Mouse (Mus musculus) heart, embryonic 10.5 days (tissue): Measurements from ENCODE around the gene Rsu1. TPM values are rescaled to one million over a fixed set of nuclear protein-coding genes. Genes with fewer than 3 reads are reported as not detected.

ENCODE experiments used
- DNase-seq: peaks from one replicate; pipeline ENCODE4 v3.0.0-alpha.2; 2017; ENCODE audit warnings: low spot score
- H3K27ac ChIP-seq: fragments of 300-500 bp; sonication (generic); 2 replicates; pipeline ENCODE4 v1.5.1; 2016; ENCODE audit warnings: mild to moderate bottlenecking
- H3K27me3 ChIP-seq: fragments of 300-500 bp; sonication (generic); 2 replicates; pipeline ENCODE4 v1.6.1; 2016; ENCODE audit warnings: mild to moderate bottlenecking; ENCODE audit not compliant: poor library complexity, insufficient read depth, severe bottlenecking
- H3K36me3 ChIP-seq: fragments of 300-500 bp; sonication (generic); 2 replicates; pipeline ENCODE4 v1.6.1; 2016; ENCODE audit warnings: mild to moderate bottlenecking, moderate library complexity
- H3K4me1 ChIP-seq: fragments of 300-500 bp; sonication (generic); 2 replicates; pipeline ENCODE4 v1.6.1; 2016; ENCODE audit warnings: mild to moderate bottlenecking
- H3K4me3 ChIP-seq: fragments of 300-500 bp; sonication (generic); 2 replicates; pipeline ENCODE4 v1.5.1; 2016; ENCODE audit warnings: mild to moderate bottlenecking, moderate library complexity
- H3K9me3 ChIP-seq: fragments of 300-500 bp; sonication (generic); 2 replicates; pipeline ENCODE4 v1.6.1; 2016; ENCODE audit warnings: mild to moderate bottlenecking, moderate library complexity
- WGBS: fragments of 180-500 bp; shearing (Covaris S2); methylation state at CpG from one replicate; pipeline ENCODE4 v1.1.7; 2016; 5-methylcytosine and 5-hydroxymethylcytosine counted together
- polyA plus RNA-seq: library from polyadenylated mRNA; unstranded; fragments of >200 nt; fragmentation: Nextera tagmentation; extraction: Ambion mirVana; gene quantifications from 2 replicates; pipeline ENCODE4 v1.2.1, GENCODE M21; 2016

The Rsu1 gene
- polyA plus RNA-seq, 1 experiment from 2014 or later: 130 TPM

DNA sequence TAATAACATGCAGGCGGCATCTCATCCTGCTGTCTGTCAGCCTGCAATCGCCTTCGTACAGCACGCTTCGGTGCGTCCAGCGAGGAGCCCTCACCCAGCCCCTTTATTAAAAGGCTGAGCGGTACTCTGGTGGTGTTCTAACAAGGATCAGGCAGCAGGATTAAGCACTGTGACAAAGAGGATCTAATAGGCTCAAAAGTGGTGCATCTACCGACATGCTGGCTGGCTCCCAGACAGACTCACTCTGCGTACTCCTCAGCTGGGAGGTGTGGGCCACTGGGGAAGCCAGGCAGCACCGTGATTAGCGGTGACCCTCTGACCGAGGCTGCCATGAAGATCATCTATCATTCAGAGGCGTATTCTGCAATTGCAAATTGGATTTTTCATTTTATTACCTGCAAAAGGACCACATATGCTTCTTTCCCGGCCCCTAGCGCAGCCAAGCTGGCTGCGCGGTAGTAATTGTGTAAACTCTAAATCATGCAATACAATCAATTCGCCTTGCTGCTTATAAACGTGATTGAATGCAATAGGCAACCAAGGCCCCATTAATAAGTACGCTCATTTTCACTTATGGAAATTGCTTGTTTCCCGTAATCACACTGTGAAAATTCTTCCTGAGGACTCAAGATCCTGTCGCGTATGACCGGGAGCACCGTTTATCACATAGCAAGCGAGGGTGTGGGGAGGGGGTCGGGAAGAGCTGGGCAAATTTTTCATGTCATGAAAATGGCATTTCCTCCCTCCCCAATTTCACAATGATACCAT, 95.5 kb downstream of the Rsu1 start:
- DNase-seq: no peak
- 79% methylated on average over 28 of the region's 28 CpGs for WGBS
- Histone ChIP-seq H3K4me3 (no peak overlapping the region), H3K27me3 (no peaks in the 10 kb centered on the region), H3K27ac (no peak overlapping the region), H3K4me1 (no peaks in the 10 kb centered on the region), H3K9me3 (no peaks in the 10 kb centered on the region), H3K36me3 (peaks cover 7% of the 10 kb centered on the region; the same call in 1 of the 2 replicates)

DNA sequence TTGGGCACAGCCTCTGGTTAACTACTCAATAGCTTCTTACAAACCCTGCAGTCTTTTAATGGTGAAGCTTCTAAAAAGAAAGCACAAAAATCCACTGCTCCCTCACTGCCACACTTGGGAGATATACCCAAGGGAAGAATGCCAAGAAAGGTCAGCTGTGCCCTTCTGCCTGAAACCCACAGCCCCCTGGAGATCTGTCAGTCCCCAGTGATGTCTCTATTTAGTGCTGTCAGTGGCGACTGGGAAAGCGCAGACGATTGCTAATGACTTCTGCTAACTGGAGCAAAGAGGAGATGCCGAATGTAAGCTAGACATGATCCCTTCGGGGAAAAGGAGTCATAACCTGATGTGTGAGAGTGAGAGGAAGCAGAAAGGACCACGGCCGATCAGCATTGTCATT, 96.8 kb downstream of the Rsu1 start:
- DNase-seq: no peak
- 0 out of 2 replicates have a peak, but pooled peaks cover 5% of the 10 kb centered on the region for H3K36me3 ChIP-seq
- 82% methylated on average over 7 of the region's 7 CpGs for WGBS
- H3K4me1 ChIP-seq: no peaks in the 10 kb centered on the region
- H3K9me3 ChIP-seq: no peaks in the 10 kb centered on the region
- H3K4me3 ChIP-seq: no peak overlapping the region
- H3K27me3 ChIP-seq: no peaks in the 10 kb centered on the region
- no peak overlapping the region for H3K27ac ChIP-seq

DNA sequence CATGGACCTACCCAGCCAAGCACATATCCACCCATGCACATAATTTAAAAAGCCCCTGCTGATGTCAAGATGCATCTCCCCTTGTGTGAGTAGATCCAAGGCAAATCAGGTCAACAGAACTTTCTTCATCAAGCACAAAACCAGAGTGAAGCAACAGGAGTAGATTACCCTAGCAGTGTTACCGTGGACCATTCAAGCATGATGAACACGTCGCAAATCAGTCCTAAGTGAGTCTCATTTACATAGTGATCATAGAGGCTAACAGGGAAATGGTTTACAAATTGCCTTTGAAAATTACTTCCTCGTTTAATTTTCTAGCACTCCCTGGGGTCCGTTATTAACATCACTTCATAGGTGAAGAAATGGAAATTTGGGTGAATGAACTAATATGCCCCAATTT, 100.6 kb downstream of the Rsu1 start:
- 0 out of 2 replicates have a peak, but pooled peaks cover 8% of the 10 kb centered on the region for H3K36me3 ChIP-seq
- DNase-seq: no peak
- H3K4me1 ChIP-seq: no peaks in the 10 kb centered on the region
- H3K4me3 ChIP-seq: no peak overlapping the region
- H3K27ac ChIP-seq: no peak overlapping the region
- no peaks in the 10 kb centered on the region for H3K9me3 ChIP-seq
- H3K27me3 ChIP-seq: no peaks in the 10 kb centered on the region
- 95% methylated on average over 5 of the region's 5 CpGs for WGBS

DNA sequence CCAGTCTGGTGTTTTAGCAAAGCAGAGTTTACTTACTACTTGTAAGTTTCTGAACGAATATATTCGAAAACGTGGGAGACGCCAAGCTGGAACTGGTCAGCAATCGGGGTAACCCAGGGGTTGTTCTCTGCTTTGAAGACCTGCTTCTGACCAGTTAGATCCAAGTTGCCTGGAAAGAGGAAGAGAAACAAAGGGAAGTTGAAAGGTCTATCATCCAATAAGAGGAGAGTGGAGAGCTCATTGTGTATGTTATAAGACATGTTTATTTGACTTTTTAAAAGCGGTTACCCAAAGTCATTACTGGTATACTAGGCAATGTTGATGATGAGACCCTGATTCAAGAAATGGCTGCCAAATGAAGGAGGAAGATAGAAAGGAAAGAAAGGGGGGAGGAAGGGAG, 101.3 kb downstream of the Rsu1 start:
- 0 out of 2 replicates have a peak, but pooled peaks cover 8% of the 10 kb centered on the region for H3K36me3 ChIP-seq
- no peak for DNase-seq
- H3K27ac ChIP-seq: no peak overlapping the region
- WGBS: 90% methylated on average over 6 of the region's 6 CpGs
- no peaks in the 10 kb centered on the region for H3K9me3 ChIP-seq
- H3K4me3 ChIP-seq: no peak overlapping the region
- no peaks in the 10 kb centered on the region for H3K27me3 ChIP-seq
- H3K4me1 ChIP-seq: no peaks in the 10 kb centered on the region

DNA sequence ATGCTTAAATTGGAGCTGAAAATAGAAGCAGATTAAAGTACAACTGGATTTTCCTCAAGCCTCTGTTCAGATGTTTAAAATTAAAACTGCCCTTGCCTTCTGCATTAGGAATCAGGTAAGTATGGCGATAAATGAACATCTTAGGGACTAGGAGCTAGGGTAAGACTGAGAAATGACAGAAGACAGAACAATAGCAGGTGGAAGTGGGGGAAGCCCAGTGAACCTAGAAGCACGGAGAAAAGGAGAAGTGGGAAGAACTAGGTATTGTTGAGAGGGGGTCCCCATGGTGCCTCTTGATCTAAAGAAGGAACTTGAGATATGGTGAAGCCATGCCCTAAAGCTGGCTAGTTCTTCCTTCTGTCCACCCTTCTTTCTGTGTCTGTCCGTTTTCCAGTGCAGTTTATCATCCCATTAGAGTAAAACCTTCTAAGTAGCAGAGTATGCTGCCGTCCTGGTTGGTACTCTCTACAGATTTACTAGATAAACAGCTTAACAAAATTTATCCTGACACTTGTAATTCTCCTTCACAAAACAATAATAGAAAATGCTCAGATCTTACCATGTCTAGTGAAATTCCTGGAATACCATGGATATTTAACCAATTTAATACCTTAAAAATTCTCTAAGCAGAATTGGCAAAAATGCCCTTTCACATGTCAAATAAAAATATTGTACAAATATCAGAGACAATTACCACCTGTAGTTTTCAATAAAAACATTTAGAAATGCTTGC, 101.9 kb downstream of the Rsu1 start:
- Histone ChIP-seq H3K27ac (no peak overlapping the region), H3K4me1 (no peaks in the 10 kb centered on the region), H3K4me3 (no peak overlapping the region), H3K9me3 (no peaks in the 10 kb centered on the region), H3K36me3 (0 out of 2 replicates have a peak, but pooled peaks cover 2% of the 10 kb centered on the region), H3K27me3 (no peaks in the 10 kb centered on the region)
- 76% methylated on average over 4 of the region's 4 CpGs for WGBS
- DNase-seq: no peak

DNA sequence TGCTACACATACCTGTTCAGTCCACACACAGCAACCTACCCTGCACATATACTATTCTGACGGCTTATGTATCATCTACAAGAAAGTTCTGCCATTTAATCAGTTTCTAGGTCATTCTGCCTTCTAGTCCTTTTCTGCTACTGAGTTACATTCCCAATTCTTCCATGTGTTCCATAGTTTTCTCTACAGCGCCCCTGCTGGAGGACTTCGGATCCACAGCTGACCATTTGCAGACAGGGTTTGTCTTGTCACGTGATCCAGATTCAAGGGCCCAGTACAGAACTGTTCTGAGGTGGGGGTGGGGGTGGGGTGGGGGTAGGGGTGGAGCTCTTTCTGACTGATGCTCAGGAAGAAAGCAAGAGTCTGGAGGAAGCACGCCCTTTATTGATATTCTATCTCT, 102.5 kb downstream of the Rsu1 start:
- 0 out of 2 replicates have a peak, but pooled peaks cover 4% of the 10 kb centered on the region for H3K36me3 ChIP-seq
- H3K4me3 ChIP-seq: no peak overlapping the region
- DNase-seq: no peak
- no peaks in the 10 kb centered on the region for H3K4me1 ChIP-seq
- H3K27me3 ChIP-seq: no peaks in the 10 kb centered on the region
- no peaks in the 10 kb centered on the region for H3K9me3 ChIP-seq
- no peak overlapping the region for H3K27ac ChIP-seq
- WGBS: 42% methylated on average over 5 of the region's 5 CpGs

DNA sequence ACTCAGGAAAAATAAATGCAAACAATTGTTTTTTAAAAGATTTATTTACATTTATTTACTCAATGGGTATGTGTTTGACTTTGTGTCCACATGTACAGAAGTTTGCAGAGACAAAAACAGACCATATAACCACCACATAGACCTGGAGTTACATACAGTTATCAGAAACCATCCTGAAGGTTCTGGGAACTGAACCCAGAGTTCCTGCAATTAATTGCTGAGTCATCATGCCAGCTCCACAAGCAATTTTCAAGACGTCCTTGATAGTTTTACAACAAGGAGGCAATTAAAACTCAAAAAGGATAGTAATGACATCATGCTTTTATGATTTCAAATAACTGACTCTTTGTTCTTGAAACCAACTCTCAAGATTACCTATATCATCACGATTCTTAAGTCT, 109.5 kb downstream of the Rsu1 start:
- H3K9me3 ChIP-seq: no peaks in the 10 kb centered on the region
- H3K4me1 ChIP-seq: no peaks in the 10 kb centered on the region
- H3K4me3 ChIP-seq: no peak overlapping the region
- peaks cover 10% of the 10 kb centered on the region; the same call in 1 of the 2 replicates for H3K36me3 ChIP-seq
- H3K27ac ChIP-seq: no peak overlapping the region
- DNase-seq: no peak
- 81% methylated on average over 2 of the region's 2 CpGs for whole genome bisulfite sequencing
- no peaks in the 10 kb centered on the region for H3K27me3 ChIP-seq

DNA sequence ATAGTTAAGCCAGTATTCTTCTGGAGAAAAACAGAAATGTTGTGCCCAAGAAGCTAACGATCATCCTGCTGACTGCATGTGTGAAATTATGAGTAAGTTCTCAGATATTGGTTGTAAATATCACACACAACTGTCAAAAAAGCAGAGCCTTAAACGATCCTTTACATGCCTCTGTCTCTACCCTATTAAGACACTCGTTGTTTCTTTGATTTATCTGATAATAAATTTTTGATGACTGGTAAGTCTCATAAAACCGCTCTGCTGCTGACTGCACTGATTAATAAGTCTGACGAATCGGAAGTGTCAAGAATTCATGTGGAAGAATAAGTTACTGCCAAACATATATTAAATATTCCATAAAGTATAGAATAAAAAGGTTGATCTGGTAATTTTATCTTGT, 126.0 kb downstream of the Rsu1 start:
- Histone ChIP-seq H3K27me3 (no peaks in the 10 kb centered on the region), H3K4me3 (no peak overlapping the region), H3K27ac (no peak overlapping the region), H3K4me1 (no peaks in the 10 kb centered on the region), H3K9me3 (no peaks in the 10 kb centered on the region), H3K36me3 (no peaks in the 10 kb centered on the region)
- WGBS: 92% methylated on average over 6 of the region's 6 CpGs
- DNase-seq: no peak

DNA sequence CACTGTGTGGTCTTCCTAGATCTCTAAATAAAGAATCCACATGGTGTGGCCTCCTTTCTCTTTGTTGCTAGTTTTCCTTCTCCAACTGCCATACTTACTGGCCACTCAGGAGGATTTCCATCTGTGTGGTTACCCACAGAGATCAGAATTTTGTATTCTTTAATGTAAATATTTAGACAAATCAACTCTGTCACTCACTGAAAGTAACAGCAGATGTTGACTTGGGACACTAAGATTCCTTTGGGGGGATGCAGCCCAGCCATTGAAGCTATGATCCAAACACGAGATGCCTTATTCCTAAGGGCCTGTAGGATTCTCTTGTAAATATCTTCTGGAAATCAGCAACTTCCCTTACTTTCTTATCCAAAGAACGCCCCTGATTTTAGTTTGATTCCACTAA, 136.3 kb downstream of the Rsu1 start:
- H3K4me1 ChIP-seq: no peaks in the 10 kb centered on the region
- H3K27ac ChIP-seq: no peak overlapping the region
- WGBS: 80% methylated on average over 2 of the region's 2 CpGs
- H3K36me3 ChIP-seq: no peaks in the 10 kb centered on the region
- DNase-seq: no peak
- H3K9me3 ChIP-seq: no peaks in the 10 kb centered on the region
- no peaks in the 10 kb centered on the region for H3K27me3 ChIP-seq
- H3K4me3 ChIP-seq: no peak overlapping the region

DNA sequence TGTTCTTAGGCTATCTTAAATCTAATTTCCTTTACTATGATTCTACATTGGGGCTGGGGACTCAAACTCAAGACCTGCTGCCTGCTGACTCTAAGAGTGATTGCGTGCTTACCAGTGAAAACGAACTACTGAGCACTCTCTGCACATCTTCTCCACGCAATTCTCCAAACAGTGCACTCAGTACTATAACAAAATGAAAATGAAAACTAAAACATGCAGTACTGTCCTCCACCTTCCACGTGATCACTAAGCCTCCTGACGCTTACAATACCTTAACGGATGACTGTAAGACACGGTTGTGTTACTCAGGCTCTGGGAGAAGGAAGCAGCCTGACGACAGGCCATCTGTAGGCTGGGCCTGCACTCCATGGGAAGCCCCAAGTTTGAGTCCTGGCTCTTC, 138.4 kb downstream of the Rsu1 start:
- H3K36me3 ChIP-seq: no peaks in the 10 kb centered on the region
- no peaks in the 10 kb centered on the region for H3K27me3 ChIP-seq
- H3K4me1 ChIP-seq: no peaks in the 10 kb centered on the region
- no peak for DNase-seq
- H3K4me3 ChIP-seq: no peak overlapping the region
- H3K9me3 ChIP-seq: no peaks in the 10 kb centered on the region
- H3K27ac ChIP-seq: no peak overlapping the region
- 92% methylated on average over 8 of the region's 8 CpGs for WGBS

DNA sequence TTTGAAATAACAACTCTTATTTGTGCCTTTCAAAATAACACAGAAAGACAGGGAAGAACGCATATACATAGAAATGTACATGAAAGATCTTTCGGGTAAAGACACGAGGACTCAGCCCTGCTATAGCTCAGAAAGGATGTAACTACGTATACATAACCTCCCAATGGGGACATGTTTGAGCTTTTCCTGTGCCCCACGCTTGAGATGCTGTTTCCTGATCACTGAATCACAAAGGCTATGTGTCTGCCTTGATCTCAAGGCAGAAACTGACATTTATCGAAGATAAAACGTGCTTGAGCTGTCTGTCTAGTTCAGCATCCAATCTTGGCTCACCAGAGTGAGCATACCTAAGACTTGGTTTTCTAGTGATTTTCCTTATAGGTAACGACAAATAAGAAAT, 138.8 kb downstream of the Rsu1 start:
- Histone ChIP-seq H3K27me3 (no peaks in the 10 kb centered on the region), H3K27ac (no peak overlapping the region), H3K9me3 (no peaks in the 10 kb centered on the region), H3K4me1 (no peaks in the 10 kb centered on the region), H3K4me3 (no peak overlapping the region), H3K36me3 (no peaks in the 10 kb centered on the region)
- DNase-seq: no peak
- WGBS: 83% methylated on average over 8 of the region's 8 CpGs

DNA sequence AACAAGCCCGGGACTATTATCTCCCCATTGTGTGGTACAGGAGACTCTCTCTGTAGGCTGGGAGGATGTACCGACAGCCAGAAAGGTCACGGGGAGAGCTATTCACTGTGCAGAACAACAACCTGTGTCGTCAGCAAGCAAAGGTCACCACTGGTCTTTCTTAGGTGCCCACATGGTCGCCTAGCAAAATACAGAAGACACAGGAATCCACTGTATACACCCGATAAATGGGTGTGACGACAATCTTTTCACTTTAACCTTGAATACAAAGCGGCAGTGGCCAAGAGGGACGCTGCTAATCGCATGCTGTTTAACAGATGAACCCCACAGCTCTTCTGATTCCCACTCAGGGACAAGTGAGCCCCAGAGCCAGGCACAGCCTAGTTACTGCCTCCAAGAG, 141.4 kb downstream of the Rsu1 start:
- no peaks in the 10 kb centered on the region for H3K27me3 ChIP-seq
- no peaks in the 10 kb centered on the region for H3K9me3 ChIP-seq
- H3K36me3 ChIP-seq: no peaks in the 10 kb centered on the region
- H3K4me1 ChIP-seq: no peaks in the 10 kb centered on the region
- H3K27ac ChIP-seq: no peak overlapping the region
- WGBS: 76% methylated on average over 10 of the region's 10 CpGs
- no peak for DNase-seq
- no peak overlapping the region for H3K4me3 ChIP-seq

DNA sequence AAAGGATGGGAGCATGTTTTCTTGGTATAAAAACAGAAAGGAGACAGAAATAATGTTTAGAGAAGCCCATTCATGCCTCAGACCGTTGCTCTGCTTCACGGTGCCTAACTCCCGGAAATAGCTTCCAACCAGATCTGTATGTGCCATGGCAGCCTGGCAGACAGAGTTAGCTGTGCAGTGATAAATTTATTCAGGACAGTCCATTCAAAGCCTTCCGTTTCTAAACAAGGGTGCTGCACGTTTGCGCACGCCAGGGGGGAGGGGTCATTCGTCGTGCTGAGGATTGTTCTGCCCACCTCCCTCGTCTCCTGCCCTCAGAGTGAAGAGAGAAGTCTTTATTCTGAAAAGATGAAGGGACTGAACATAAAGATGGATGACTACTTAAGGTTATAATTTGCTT, 141.9 kb downstream of the Rsu1 start:
- H3K27me3 ChIP-seq: no peaks in the 10 kb centered on the region
- DNase-seq: no peak
- no peak overlapping the region for H3K27ac ChIP-seq
- no peaks in the 10 kb centered on the region for H3K9me3 ChIP-seq
- no peaks in the 10 kb centered on the region for H3K36me3 ChIP-seq
- 88% methylated on average over 10 of the region's 10 CpGs for WGBS
- no peak overlapping the region for H3K4me3 ChIP-seq
- H3K4me1 ChIP-seq: no peaks in the 10 kb centered on the region
